Mouse (Mus musculus) midbrain, embryonic 16.5 days (tissue): ENCODE results near the gene Trpm2. TPM values are rescaled to one million over a fixed set of nuclear protein-coding genes. Genes with fewer than 3 reads are reported as not detected.
A peak's percentile ranks its signal among the peaks of the same experiment; 100 is the strongest.

Source experiments
- ATAC-seq: fragments of 200-750 bp; cut with Nextera tagmentation; 2 replicates; pipeline ENCODE4 v1.8.0; 2017; ENCODE audit warnings: moderate TSS enrichment
- H3K27ac ChIP-seq: fragments of 300-500 bp; sonication (generic); 2 replicates; pipeline ENCODE4 v1.5.1; 2014; ENCODE audit warnings: mild to moderate bottlenecking, low read length, mixed read lengths
- H3K27me3 ChIP-seq: fragments of 300-500 bp; sonication (generic); 2 replicates; pipeline ENCODE4 v1.6.1; 2014; ENCODE audit warnings: low read depth, low read length, mixed read lengths; ENCODE audit not compliant: control insufficient read depth, insufficient read depth
- H3K36me3 ChIP-seq: fragments of 300-500 bp; sonication (generic); 2 replicates; pipeline ENCODE4 v1.6.1; 2014; ENCODE audit warnings: mild to moderate bottlenecking, low read length, moderate library complexity, mixed read lengths; ENCODE audit not compliant: control insufficient read depth, insufficient read depth
- H3K4me1 ChIP-seq: fragments of 300-500 bp; sonication (generic); 2 replicates; pipeline ENCODE4 v1.6.1; 2014; ENCODE audit warnings: mild to moderate bottlenecking, low read length, mixed read lengths; ENCODE audit not compliant: control insufficient read depth, insufficient read depth
- H3K4me2 ChIP-seq: fragments of 300-500 bp; sonication (generic); 2 replicates; pipeline ENCODE4 v1.6.1; 2014; ENCODE audit warnings: mild to moderate bottlenecking, low read length, mixed read lengths
- H3K4me3 ChIP-seq: fragments of 300-500 bp; sonication (generic); 2 replicates; pipeline ENCODE4 v1.5.1; 2014; ENCODE audit warnings: low read depth, mild to moderate bottlenecking, low read length, moderate library complexity, mixed read lengths
- H3K9ac ChIP-seq: fragments of 300-500 bp; sonication (generic); 2 replicates; pipeline ENCODE4 v1.6.1; 2014; ENCODE audit warnings: low read depth, low read length, mixed read lengths
- H3K9me3 ChIP-seq: fragments of 300-500 bp; sonication (generic); replicated peaks from 2 replicates; pipeline ENCODE4 v1.6.1; 2014; ENCODE audit warnings: mild to moderate bottlenecking, low read length, mixed read lengths; ENCODE audit not compliant: control insufficient read depth, poor library complexity, severe bottlenecking
- WGBS: fragments of 180-500 bp; shearing (Covaris S2); extraction: QIAGEN DNeasy Blood & Tissue Kit; methylation state at CpG from one replicate; pipeline ENCODE4 v1.1.7; 2014; 5-methylcytosine and 5-hydroxymethylcytosine counted together
- polyA plus RNA-seq: library from polyadenylated mRNA; unstranded; fragments of >200 nt; fragmentation: Nextera tagmentation; extraction: Ambion mirVana; gene quantifications from 2 replicates; pipeline ENCODE4 v1.2.1, GENCODE M21; 2015

Gene Trpm2
- polyA plus RNA-seq, 1 experiment from 2014 or later, result 6.4 TPM

DNA sequence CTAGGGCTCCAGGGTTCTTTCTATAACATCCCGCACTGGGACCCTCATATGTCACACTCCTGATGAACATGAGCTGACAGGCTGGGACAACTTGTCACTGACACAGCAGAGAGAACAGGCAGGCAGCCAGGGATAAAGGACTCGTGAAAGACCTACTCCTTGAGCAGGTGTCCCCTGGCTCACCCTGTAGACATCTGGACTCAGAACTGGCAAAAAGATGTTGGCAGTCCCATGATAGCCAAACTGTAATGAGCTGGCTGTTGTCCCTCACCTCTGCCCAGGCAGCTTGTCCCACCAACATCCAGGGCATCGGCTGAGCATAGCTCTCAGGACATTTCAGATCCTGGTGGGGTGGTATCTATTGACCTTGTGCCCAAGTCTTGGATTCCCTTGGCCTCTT, 25.3 kb upstream of the Trpm2 start:
- Histone ChIP-seq H3K4me3 (no peak overlapping the region), H3K4me2 (no peak overlapping the region), H3K4me1 (no peaks in the 10 kb centered on the region), H3K27ac (no peak overlapping the region), H3K27me3 (no peaks in the 10 kb centered on the region), H3K36me3 (peaks cover 39% of the 10 kb centered on the region), H3K9me3 (no peaks in the 10 kb centered on the region), H3K9ac (no peak overlapping the region)
- 91% methylated on average over 3 of the region's 3 CpGs for WGBS
- no peak for ATAC-seq

DNA sequence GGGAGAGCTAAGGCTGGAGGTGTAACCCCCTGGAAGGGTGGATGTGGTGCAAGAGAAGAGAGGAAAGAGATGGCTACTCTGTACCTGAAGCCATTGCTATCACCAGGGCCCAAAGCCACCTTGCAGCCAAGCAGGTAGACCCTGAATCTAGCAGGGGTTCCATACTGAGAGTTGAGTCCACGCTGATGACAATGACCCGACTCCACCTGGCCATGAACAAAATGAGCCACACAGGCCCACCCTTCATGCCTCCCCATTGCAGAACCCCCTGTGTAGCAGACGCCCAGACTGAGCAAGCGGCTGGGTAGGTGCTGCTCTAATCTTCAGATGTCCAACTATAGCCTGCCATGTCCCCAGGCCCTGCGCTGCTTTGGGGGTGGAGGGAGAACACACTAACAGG, 15.4 kb upstream of the Trpm2 start:
- WGBS, result 79% methylated on average over 5 of the region's 5 CpGs
- Histone ChIP-seq H3K36me3 (peaks cover 25% of the 10 kb centered on the region), H3K4me3 (no peak overlapping the region)

GRCm38 (mm10) chr10:77984660-77985059, 14.3 kb upstream of the Trpm2 start:
- peak; percentile 63; the same call in 1 of the 2 replicates for ATAC-seq
- Histone ChIP-seq H3K9me3 (no peaks in the 10 kb centered on the region), H3K4me3 (no peak overlapping the region), H3K9ac (no peak overlapping the region; the same call in 1 of the 2 replicates), H3K4me1 (no peaks in the 10 kb centered on the region), H3K27me3 (no peaks in the 10 kb centered on the region), H3K27ac (no peak overlapping the region), H3K4me2 (no peak overlapping the region), H3K36me3 (peaks cover 27% of the 10 kb centered on the region)
- WGBS, result 0% methylated on average over 4 of the region's 4 CpGs

More for the DNA sequence above, 15.4 kb upstream of the Trpm2 start:
- H3K27me3 ChIP-seq, result no peaks in the 10 kb centered on the region
- H3K9ac ChIP-seq, result no peak overlapping the region
- no peaks in the 10 kb centered on the region for H3K4me1 ChIP-seq
- no peaks in the 10 kb centered on the region for H3K9me3 ChIP-seq
- no peak overlapping the region for H3K4me2 ChIP-seq
- H3K27ac ChIP-seq, result no peak overlapping the region
- no peak for ATAC-seq

GRCm38 (mm10) chr10:77978351-77979350, 8.3 kb upstream of the Trpm2 start, which contains the start of gene 1810043G02Rik:
Gene 1810043G02Rik (plus strand): TSS chr10:77978524.
- Histone ChIP-seq H3K27me3 (no peaks in the 10 kb centered on the region), H3K4me2 (peak within 1 kb of the TSS; percentile 88), H3K9ac (peak within 1 kb of the TSS; percentile 91), H3K4me1 (peaks cover 8% of the 10 kb centered on the region), H3K4me3 (peak within 1 kb of the TSS; percentile 87), H3K9me3 (no peaks in the 10 kb centered on the region), H3K36me3 (peaks cover 13% of the 10 kb centered on the region), H3K27ac (peak within 1 kb of the TSS; percentile 87)
- WGBS, result under 1% methylated on average over 57 of the region's 57 CpGs
- peak; percentile 97 for ATAC-seq

DNA sequence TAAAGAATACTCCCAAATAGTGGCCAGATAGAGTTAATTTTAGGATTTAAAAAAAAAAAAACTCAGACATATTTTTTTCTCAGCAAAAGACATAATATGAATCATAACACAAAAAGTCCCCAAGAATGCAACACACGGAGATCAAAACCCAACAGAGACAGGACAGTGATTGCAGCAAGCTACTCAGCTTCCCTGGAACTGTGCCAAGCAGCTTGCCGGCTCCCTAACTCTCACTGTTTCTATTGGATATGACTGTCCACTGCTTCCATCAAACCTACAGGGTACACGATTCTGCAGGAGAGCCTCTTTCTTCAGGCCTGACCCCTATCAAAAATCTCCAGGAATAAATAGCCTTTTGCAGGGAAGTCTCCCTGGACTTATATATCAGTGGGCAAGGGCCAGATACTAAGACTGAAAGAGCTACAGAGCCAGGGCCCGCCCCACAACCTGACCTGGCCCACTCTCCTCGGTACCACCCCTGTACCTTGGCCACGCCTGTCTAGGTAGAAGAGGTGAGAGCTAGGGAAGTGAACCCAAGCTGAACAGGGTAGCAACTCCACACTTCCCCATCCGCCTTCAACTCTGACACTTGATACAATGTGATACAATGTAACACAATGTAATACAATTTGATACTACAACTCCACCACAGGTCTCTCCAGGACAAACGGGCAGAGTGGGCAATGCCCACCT, 6.2 kb upstream of the Trpm2 start:
- Histone ChIP-seq H3K4me2 (no peak overlapping the region), H3K36me3 (peaks cover 13% of the 10 kb centered on the region), H3K4me3 (no peak overlapping the region), H3K27me3 (no peaks in the 10 kb centered on the region), H3K9ac (no peak overlapping the region), H3K27ac (no peak overlapping the region), H3K4me1 (peaks cover 8% of the 10 kb centered on the region), H3K9me3 (no peaks in the 10 kb centered on the region)
- no peak for ATAC-seq
- WGBS, result 78% methylated on average over 8 of the region's 8 CpGs

DNA sequence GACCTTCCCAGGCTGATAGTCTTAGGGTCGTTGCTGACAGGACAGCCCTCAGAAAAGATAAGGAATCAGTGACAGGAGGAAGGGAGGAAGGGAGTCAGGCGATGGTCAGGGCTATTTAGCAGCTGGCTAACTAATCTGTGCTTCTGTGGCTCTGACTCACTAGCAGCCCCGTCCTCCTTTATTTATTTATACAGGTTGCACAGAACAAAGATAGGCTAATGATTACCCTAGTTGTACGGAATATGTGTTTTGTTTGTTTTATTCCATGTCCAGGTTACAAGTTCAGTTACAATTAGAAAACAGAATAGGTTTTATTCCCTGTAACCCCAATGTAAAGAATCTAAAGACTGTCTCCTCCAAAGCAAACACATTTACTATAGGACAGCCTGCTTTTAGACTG, 5.3 kb upstream of the Trpm2 start:
- no peak overlapping the region for H3K4me2 ChIP-seq
- peaks cover 6% of the 10 kb centered on the region; the same call in 1 of the 2 replicates for H3K36me3 ChIP-seq
- H3K4me1 ChIP-seq, result peaks cover 8% of the 10 kb centered on the region
- H3K27me3 ChIP-seq, result no peaks in the 10 kb centered on the region
- H3K9ac ChIP-seq, result no peak overlapping the region
- no peak for ATAC-seq
- H3K27ac ChIP-seq, result no peak overlapping the region
- WGBS, result 57% methylated on average over 4 of the region's 4 CpGs
- no peak overlapping the region for H3K4me3 ChIP-seq
- H3K9me3 ChIP-seq, result no peaks in the 10 kb centered on the region

- H3K27ac ChIP-seq, result no peak overlapping the region
- H3K4me1 ChIP-seq, result peaks cover 8% of the 10 kb centered on the region
- no peak for ATAC-seq
- H3K9ac ChIP-seq, result no peak overlapping the region
- WGBS, result 86% methylated on average over 5 of the region's 5 CpGs
- no peaks in the 10 kb centered on the region for H3K27me3 ChIP-seq
- H3K4me3 ChIP-seq, result no peak overlapping the region
- H3K9me3 ChIP-seq, result no peaks in the 10 kb centered on the region
- H3K36me3 ChIP-seq, result no peaks in the 10 kb centered on the region; the same call in 1 of the 2 replicates
- no peak overlapping the region for H3K4me2 ChIP-seq
Observed at GRCm38 (mm10) chr10:77974811-77975210, 4.4 kb upstream of the Trpm2 start.

GRCm38 (mm10) chr10:77974323-77974722, 4.0 kb upstream of the Trpm2 start:
- no peak overlapping the region for H3K27ac ChIP-seq
- H3K4me3 ChIP-seq, result no peak overlapping the region
- ATAC-seq, result no peak
- peaks cover 9% of the 10 kb centered on the region for H3K4me1 ChIP-seq
- WGBS, result 68% methylated on average over 5 of the region's 5 CpGs
- H3K9me3 ChIP-seq, result no peaks in the 10 kb centered on the region
- no peaks in the 10 kb centered on the region for H3K36me3 ChIP-seq
- H3K4me2 ChIP-seq, result no peak overlapping the region
- no peaks in the 10 kb centered on the region for H3K27me3 ChIP-seq
- H3K9ac ChIP-seq, result no peak overlapping the region
